Mouse (Mus musculus) heart, embryonic 14.5 days (tissue): Measurements from ENCODE around the gene Brox. TPM values are rescaled to one million over a fixed set of nuclear protein-coding genes. Genes with fewer than 3 reads are reported as not detected.
"Not testable (repeated sequence)": the region's sequence is repeated elsewhere in the genome, so short reads cannot be mapped to it uniquely, and the experiment has no call there.

Experiments
- ATAC-seq: fragments of 200-750 bp; cut with Nextera tagmentation; 2 replicates; pipeline ENCODE4 v1.8.0; 2017; ENCODE audit warnings: low read depth, moderate TSS enrichment; ENCODE audit not compliant: insufficient number of reproducible peaks, insufficient read depth, low FRiP score
- H3K27ac ChIP-seq, 2 experiments: fragments of 200-500 bp in 1 of 2; fragments of 300-500 bp in 1 of 2; sonication (generic) in 1 of 2; replicated peaks in 1 of 2; 2 replicates each; pipeline ENCODE4 v1.5.1; 2012 to 2014; ENCODE audit warnings: low read depth in 2 of 2, low read length in 2 of 2, control low read depth in 1 of 2, mild to moderate bottlenecking in 1 of 2, mixed read lengths in 1 of 2; ENCODE audit not compliant: control insufficient read depth in 1 of 2, insufficient read depth in 1 of 2
- H3K27me3 ChIP-seq: fragments of 300-500 bp; sonication (generic); 2 replicates; pipeline ENCODE4 v1.6.1; 2014; ENCODE audit warnings: mild to moderate bottlenecking, low read length, control low read depth; ENCODE audit not compliant: control insufficient read depth, insufficient read depth
- H3K36me3 ChIP-seq: fragments of 300-500 bp; sonication (generic); 2 replicates; pipeline ENCODE4 v1.6.1; 2014; ENCODE audit warnings: mild to moderate bottlenecking, control low read depth, low read length, mixed read lengths; ENCODE audit not compliant: control insufficient read depth, insufficient read depth
- H3K4me1 ChIP-seq, 2 experiments: fragments of 200-500 bp in 1 of 2; fragments of 300-500 bp in 1 of 2; sonication (generic) in 1 of 2; 2 replicates each; pipeline ENCODE4 v1.6.1; 2012 to 2014; ENCODE audit warnings: low read length in 2 of 2, control low read depth in 1 of 2, mixed read lengths in 1 of 2; ENCODE audit not compliant: control insufficient read depth in 2 of 2, insufficient read depth in 2 of 2
- H3K4me2 ChIP-seq: fragments of 300-500 bp; sonication (generic); 2 replicates; pipeline ENCODE4 v1.6.1; 2014; ENCODE audit warnings: mild to moderate bottlenecking, low read length
- H3K4me3 ChIP-seq, 2 experiments: fragments of 200-500 bp in 1 of 2; fragments of 300-500 bp in 1 of 2; sonication (generic) in 1 of 2; 2 replicates each; pipeline ENCODE4 v1.5.1; 2012 to 2014; ENCODE audit warnings: low read length in 2 of 2, mild to moderate bottlenecking in 2 of 2, control low read depth in 1 of 2, low read depth in 1 of 2, moderate library complexity in 1 of 2; ENCODE audit not compliant: control insufficient read depth in 1 of 2, insufficient read depth in 1 of 2
- H3K9ac ChIP-seq: fragments of 300-500 bp; sonication (generic); 2 replicates; pipeline ENCODE4 v1.6.1; 2014; ENCODE audit warnings: mild to moderate bottlenecking, low read length
- H3K9me3 ChIP-seq: fragments of 300-500 bp; sonication (generic); 2 replicates; pipeline ENCODE4 v1.6.1; 2016; ENCODE audit warnings: low read length, control low read depth; ENCODE audit not compliant: control insufficient read depth
- WGBS: fragments of 180-500 bp; shearing (Covaris S2); extraction: QIAGEN DNeasy Blood & Tissue Kit; methylation state at CpG from one replicate; pipeline ENCODE4 v1.1.7; 2014; 5-methylcytosine and 5-hydroxymethylcytosine counted together
- polyA plus RNA-seq: library from polyadenylated mRNA; unstranded; fragments of >200 nt; fragmentation: Nextera tagmentation; extraction: Ambion mirVana; gene quantifications from 2 replicates; pipeline ENCODE4 v1.2.1, GENCODE M21; 2014

Brox gene
- polyA plus RNA-seq: 45.4 and 50.0 TPM in 2 replicates

DNA sequence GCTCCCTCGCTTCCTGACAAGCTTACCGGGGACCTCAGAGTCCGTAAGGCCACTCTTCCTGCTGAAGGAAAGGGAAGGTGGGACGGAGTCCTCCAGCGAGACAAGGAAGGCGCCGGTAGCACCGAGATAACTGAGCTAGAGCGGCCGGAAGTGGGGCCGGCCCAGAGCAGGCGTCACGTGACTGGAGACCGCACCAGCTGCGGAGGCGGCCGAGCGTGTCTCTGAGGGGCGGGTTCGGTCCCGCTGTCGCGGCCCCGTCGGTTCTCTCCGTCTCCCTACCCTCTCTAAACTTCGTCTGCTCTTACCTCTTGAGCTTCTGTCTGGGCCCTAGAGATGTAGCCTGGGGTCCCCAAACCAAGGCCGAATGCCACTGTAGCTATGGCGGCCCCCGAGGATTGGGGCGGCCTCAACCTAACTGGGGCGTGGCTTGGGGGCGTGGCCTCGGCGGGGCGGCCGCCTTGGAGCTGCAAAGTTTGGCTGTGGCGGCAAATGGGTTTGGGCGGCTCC lies at the start of gene Brox:
TSS of gene Brox (minus strand) at position 393 of the 507 bp plus-strand sequence.
- Histone ChIP-seq H3K27me3 (no peaks in the 10 kb centered on the region), H3K4me2 (peak within 1 kb of the TSS; percentile 64), H3K27ac (peak within 1 kb of the TSS; percentile 59 to 73), H3K4me1 (no peaks in the 10 kb centered on the region), H3K4me3 (peak within 1 kb of the TSS; percentile 51 to 76), H3K36me3 (peaks cover 22% of the 10 kb centered on the region), H3K9ac (peak within 1 kb of the TSS; percentile 71), H3K9me3 (no peaks in the 10 kb centered on the region)
- WGBS: under 1% methylated on average over 38 of the region's 39 CpGs
- peak; percentile 80 for ATAC-seq

- WGBS: 6% methylated on average over 10 of the region's 10 CpGs
- Histone ChIP-seq H3K27ac (peak overlapping the region; percentile 53 to 73), H3K9ac (peak overlapping the region; percentile 87), H3K4me2 (peak overlapping the region; percentile 75), H3K9me3 (no peaks in the 10 kb centered on the region), H3K27me3 (no peaks in the 10 kb centered on the region), H3K4me1 (peaks cover 0 to 5% of the 10 kb centered on the region in 2 experiments; a peak in 2 of 4 replicates), H3K36me3 (peaks cover 50% of the 10 kb centered on the region), H3K4me3 (peak overlapping the region; percentile 82 to 84)
- ATAC-seq: peak; percentile 18; the same call in 1 of the 2 replicates
Observed at GRCm38 (mm10) chr1:183345817-183346195, 48.7 kb upstream of the Brox start.

- no peaks in the 10 kb centered on the region for H3K9me3 ChIP-seq
- 1% methylated on average over 68 of the region's 72 CpGs for WGBS
- peaks cover 50% of the 10 kb centered on the region for H3K36me3 ChIP-seq
- H3K27me3 ChIP-seq: no peaks in the 10 kb centered on the region
- peak overlapping the region; percentile 53 to 73 for H3K27ac ChIP-seq
- peak overlapping the region; percentile 75 for H3K4me2 ChIP-seq
- H3K9ac ChIP-seq: peak overlapping the region; percentile 87
- H3K4me1 ChIP-seq: peaks cover 0 to 5% of the 10 kb centered on the region in 2 experiments; a peak in 2 of 4 replicates
- ATAC-seq: peak; percentile 94
- H3K4me3 ChIP-seq: peak overlapping the region; percentile 82 to 84
Observed at GRCm38 (mm10) chr1:183344886-183345816, 48.1 kb upstream of the Brox start.

GRCm38 (mm10) chr1:183342902-183343301 lies 45.8 kb upstream of the Brox start:
- WGBS: 95% methylated on average over 1 of the region's 1 CpGs
- ATAC-seq: not testable (repeated sequence)

DNA sequence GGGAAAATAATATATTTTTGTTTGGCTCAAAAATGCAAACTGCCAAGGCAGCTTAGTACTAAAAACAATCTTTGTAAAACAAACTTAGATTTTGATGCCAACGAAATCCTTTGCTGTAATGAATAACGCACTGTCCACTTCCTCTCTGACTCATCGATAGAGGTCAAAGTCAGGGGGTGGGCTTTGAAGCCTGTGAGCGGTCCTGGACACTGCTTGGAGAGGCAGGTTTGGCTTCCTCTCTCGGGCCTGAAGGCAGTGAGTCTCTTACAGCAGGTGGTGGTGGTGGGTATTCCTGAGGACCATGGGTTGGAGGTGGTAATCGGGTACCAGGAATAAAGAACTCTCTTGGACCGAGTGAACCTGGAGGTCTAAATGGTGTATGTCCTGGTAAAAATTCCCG lies 30.1 kb upstream of the Brox start:
- Histone ChIP-seq H3K9ac (no peak overlapping the region), H3K4me3 (no peak overlapping the region), H3K4me2 (no peak overlapping the region), H3K27ac (no peak overlapping the region), H3K9me3 (peaks cover 3% of the 10 kb centered on the region; the same call in 1 of the 2 replicates), H3K27me3 (no peaks in the 10 kb centered on the region), H3K36me3 (peaks cover 95% of the 10 kb centered on the region), H3K4me1 (no peaks in the 10 kb centered on the region)
- 89% methylated on average over 8 of the region's 8 CpGs for WGBS
- no peak for ATAC-seq

More at GRCm38 (mm10) chr1:183342902-183343301, 45.8 kb upstream of the Brox start:
- H3K27ac ChIP-seq, H3K4me2 ChIP-seq, H3K9ac ChIP-seq, H3K9me3 ChIP-seq, H3K4me1 ChIP-seq, H3K27me3 ChIP-seq, H3K4me3 ChIP-seq: not testable (repeated sequence)
- peaks cover 53% of the 10 kb centered on the region for H3K36me3 ChIP-seq

DNA sequence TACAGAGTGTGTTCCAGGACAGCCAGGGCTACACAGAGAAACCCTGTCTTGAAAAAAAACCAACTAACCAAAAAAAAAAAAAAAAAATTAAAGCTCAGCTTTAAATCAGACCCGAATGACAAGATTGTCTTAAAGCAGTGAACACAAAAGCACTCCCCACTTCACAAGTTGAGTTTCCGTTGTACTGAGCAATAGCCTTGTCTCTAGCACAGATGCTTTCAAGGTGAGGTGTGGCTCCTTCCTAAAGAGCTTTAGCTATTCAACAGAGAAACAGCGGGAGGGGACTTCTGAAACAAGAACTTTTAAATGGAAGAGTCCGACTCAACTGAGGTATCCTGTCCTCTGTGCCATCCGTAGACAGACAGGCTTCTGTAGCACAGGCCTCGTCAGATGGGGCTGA lies 27.4 kb upstream of the Brox start:
- Histone ChIP-seq H3K27me3 (no peaks in the 10 kb centered on the region), H3K4me2 (no peak overlapping the region), H3K4me3 (no peak overlapping the region), H3K36me3 (peaks cover 83% of the 10 kb centered on the region), H3K9ac (no peak overlapping the region), H3K4me1 (no peaks in the 10 kb centered on the region), H3K9me3 (peaks cover 3% of the 10 kb centered on the region; the same call in 1 of the 2 replicates), H3K27ac (no peak overlapping the region)
- ATAC-seq: no peak
- WGBS: 92% methylated on average over 6 of the region's 6 CpGs

DNA sequence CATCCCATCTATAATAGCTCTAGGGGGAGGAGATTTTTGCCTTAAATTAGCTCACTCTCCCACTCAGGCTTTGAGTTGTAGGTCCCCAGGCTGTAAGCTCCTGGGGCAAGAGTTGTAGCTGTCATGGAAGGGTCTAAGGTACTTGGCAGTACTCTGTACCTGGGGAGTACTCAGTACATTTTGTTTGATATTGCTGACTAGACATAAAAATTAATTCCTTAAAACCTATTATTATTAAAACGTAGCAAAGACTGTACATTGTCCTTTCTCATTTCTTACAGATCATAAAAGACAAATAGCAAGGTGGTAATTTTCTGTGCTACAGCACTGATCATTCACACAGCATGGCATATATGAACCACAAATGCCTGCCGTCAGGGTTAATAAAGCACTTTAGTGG lies 26.9 kb upstream of the Brox start:
- ATAC-seq: no peak
- no peak overlapping the region for H3K9ac ChIP-seq
- WGBS: 95% methylated on average over 2 of the region's 2 CpGs

More for the DNA sequence above, 26.9 kb upstream of the Brox start:
- Histone ChIP-seq H3K4me2 (no peak overlapping the region), H3K9me3 (peaks cover 3% of the 10 kb centered on the region; the same call in 1 of the 2 replicates), H3K27ac (no peak overlapping the region), H3K4me1 (no peaks in the 10 kb centered on the region), H3K4me3 (no peak overlapping the region), H3K27me3 (no peaks in the 10 kb centered on the region), H3K36me3 (peaks cover 83% of the 10 kb centered on the region)
